Mouse (Mus musculus): ENCODE results near the gene Mob3b.

Gene Mob3b

DNA sequence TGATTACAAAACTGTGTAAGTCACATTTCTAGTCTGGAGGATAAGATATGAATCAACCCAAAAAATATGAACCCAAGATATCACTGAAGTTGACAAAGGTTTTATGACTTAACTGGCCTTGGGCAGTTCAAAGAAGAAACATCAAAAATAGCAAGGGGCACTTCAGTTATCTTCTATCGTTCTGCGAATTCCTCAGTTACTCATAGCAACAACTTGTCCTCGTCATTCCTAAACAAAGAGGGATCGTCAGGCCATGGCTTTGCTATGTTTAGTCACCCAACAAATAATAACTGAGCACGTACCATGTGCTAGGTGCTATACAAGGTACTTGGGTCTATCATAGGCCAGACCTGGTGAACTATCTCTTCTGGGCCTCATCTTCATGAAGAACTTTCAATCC lies 10.7 kb downstream of the Mob3b start:
- no peak for DNase-seq

DNA sequence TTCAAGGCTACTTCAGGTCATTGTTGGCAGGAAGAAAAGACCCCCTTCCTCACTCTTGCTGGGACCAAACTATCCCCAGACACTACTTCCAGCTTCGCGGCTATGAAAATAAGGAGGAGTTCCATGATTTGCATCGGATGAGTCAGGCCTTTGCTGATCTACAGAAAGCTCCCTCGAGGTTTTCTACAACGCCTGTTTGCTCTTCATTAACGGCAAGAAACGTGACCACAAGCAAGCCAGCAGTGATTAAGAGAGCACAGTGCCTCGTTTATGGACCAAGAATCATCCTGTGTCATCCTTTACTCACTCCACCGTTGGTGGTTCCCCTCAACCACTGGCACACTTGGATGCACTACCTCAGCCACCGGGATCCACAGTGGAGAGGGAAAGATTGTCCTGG lies 11.6 kb downstream of the Mob3b start:
- no peak for DNase-seq

DNA sequence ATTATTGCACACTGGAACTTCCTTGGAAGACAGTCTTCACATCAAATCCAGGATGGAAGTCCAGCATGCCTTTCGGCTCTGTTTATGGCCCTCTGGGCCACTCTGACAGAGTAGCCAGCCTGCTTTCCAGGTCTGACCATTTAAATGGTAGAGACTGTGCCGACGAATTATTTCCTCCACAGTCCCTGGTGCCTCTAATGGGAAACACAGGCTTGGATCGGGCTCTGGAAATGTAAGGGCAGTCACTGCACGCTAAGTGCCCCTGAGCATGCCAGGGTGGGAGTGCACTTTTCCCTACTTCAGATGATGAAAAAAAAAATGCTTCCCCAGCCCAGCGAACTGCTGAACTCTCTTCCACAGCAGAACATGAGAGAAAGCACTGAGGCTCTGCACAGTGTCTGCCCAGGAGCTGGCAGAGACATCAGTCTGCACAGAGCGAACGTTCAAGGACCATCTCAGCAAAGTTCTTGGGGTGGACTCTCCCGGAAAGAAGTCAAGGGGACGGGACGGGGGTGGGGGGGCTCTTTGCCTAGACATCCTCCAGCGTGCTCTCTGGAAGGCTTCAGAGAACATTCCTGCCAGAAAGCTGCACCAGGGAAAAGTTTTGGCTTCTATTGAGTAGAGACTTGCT lies 13.7 kb downstream of the Mob3b start:
- no peak for DNase-seq

DNA sequence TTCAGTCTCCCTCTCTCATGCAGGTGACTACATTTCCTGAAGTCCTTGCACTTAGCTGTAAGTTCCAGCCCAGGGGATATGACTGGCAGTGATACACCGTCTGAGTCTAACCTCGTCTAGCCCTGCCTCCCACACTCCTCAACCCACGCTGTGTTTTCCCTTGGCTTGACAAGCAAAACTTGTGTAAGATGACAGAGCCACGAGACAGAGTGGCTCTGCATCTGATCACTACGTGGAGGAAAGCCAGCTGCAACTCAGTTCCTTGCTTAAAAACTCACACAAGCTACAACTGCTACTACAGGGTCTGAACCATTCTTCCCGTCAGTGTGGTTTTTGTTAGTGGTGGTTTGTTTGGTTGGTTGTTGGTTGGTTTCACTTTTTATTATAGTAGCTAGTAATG lies 17.0 kb downstream of the Mob3b start:
- DNase-seq, result peak; percentile 24 to 45

DNA sequence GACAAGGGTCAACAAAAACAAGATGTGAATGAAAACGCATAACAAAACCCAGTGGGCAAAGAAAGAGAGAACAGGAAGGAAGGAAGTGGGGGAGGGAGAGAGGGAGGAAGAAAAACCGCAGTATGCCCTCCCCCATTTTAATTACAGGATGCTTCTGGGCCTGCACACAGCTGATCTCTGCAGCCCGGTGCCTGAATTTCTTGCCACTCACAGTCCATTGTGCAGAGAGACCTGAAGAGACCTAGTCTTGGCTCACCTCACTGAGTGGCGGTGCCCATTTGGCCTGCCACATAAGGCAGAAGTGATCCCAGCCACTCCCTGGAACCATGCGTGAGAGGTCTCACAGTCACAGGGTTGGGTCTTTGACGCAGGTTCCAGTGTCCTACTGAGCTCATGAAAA lies 19.2 kb downstream of the Mob3b start:
- DNase-seq, result peak; percentile 18 to 36

- DNase-seq, result no peak
These were observed 20.3 kb downstream of the Mob3b start for GRCm38 (mm10) chr4:35136996-35137395.

- DNase-seq, result no peak
These were observed 21.5 kb downstream of the Mob3b start for GRCm38 (mm10) chr4:35135806-35136205.

DNA sequence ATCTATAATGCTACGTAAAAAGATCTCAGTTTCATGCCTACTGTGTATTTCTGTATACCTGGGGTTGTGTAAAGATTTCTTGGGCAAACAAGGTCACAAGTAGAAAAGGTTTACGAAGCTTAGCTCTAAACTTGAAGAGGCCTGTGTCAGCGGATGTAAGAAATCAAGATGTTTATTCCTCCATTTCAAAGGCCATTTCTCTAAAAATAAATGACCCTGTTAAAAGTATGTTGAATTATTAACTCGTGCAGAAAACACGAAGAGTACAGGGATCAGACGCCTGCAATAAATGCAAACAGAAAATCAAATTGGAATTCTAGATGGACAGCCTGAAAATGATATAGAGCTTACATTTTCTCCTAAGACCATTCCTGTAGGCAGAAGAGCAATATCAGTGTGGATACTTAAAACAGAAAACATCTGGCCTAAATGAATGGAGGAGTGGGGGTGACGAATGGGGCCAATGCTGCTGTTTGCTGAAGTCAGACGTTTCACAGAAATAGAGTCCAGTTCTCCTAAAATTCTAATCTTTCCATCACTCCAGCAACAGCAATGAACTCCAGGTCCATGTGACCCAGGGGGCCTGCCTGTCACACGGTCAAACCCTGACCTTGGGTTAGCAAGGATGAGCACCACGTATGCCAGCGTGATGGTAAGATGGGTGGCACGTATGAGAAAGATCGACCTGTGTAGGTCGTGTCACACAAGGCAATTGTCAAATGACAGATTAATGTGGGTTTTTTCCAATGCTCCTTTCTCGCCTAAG lies 22.3 kb downstream of the Mob3b start:
- no peak for DNase-seq

DNA sequence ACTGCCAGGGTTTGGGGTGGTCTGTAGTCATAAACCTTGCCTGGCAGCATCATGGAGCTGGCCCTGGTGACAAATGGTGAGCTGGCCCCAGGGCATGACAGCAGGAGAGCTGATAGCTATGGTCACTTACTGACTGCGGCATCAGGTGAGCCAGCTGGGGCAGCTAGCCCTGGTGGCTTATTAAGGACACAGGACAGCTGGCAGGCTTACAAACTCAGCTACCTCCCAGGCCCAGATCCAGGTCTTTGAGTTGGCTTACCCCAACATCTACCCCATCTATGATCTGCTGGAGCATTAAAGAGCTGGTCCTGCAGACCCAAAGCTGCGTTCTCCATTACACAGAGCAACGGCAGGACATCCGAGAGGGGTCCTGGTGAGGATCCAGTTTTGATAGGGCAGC lies 23.9 kb downstream of the Mob3b start:
- DNase-seq, result no peak

- no peak for DNase-seq
These were observed 25.7 kb downstream of the Mob3b start for GRCm38 (mm10) chr4:35131592-35131991.

DNA sequence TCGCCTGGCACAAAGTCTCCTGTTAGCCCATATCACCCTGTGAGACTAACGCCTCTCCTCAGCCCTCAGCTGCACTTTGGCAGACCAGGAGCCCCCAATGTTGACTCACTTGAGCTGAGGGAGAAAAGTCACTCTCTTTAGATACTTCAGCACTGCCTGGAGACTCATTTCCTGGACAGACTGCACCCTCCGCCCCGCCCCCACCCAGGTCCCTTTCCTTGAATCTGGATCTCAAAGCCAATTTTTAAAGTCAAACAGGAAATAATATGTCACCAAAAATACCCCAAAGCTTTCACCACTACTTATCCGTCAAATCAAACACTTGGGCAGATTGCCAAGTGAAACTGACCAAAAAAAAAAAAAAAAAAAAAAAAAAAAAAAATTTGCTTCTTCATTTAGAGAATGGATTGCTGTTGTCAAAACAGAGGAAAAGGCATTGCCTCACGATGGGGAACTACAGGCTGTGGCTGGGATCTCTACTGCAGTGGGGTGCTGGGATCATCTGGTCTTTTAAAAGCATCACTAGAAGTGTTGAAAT lies 26.8 kb downstream of the Mob3b start:
- DNase-seq, result no peak

DNA sequence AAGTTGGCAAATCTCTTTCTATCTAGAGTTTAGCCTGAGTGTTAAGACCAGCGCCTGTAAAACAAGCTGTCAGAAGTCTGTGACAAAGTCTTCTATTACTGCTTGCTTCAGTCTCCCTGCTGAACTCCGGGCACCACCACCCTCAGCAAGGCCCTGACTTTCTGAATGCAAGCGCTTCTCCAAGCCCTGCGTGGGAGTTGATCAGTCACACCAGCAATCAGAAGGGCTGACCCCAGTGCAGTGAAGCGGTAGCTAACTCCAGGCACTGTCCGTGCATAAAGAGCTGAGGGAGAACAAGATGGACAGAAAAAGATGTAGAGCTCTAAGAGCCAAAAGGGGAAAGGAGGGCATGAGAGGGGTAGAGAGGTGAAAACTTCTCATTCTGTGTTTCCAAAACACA lies 29.5 kb downstream of the Mob3b start:
- no peak for DNase-seq

GRCm38 (mm10) chr4:35126776-35127175 lies 30.5 kb downstream of the Mob3b start:
- no peak for DNase-seq

- no peak for DNase-seq
These were observed 31.9 kb downstream of the Mob3b start for GRCm38 (mm10) chr4:35125299-35125777.

- no peak for DNase-seq
These were observed 33.3 kb downstream of the Mob3b start for GRCm38 (mm10) chr4:35124027-35124426.

DNA sequence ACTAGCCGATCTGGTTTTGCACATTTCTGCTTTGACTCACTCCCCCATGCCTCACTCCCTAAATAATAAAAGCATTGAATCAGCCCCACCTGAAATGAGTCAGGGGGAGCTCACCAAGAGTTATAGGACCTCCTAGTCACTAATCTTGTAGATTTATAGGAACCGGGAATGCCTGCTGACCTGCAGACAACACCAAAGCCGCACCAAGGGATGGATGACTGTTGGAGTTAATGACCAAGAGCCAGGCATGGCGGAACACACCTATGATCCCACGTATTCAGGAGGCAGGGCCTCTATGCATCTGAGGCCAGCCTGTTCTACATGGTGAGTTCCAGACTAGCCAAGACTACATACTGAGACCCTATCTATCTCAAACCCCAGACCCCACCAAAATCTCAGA lies 34.2 kb downstream of the Mob3b start:
- no peak for DNase-seq

DNA sequence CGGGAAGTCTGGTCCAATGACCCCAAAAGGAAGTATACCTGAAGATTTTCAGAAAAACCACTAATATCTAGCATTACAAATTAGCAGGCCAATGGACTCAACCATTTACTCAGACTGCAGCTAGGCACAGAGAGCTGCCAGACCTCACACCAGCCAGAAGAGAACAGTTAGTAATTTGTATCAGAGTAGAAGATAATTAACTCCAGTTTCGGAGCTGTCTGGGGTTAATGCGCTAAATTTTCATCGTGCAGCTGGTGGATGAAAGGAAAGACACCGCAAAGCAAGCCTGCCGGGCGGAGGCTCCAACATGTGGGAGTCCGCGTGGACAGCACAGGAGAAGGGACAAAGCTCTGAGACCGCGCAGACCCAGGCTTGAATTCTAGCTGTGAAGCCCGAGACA lies 36.2 kb downstream of the Mob3b start:
- DNase-seq, result no peak

DNA sequence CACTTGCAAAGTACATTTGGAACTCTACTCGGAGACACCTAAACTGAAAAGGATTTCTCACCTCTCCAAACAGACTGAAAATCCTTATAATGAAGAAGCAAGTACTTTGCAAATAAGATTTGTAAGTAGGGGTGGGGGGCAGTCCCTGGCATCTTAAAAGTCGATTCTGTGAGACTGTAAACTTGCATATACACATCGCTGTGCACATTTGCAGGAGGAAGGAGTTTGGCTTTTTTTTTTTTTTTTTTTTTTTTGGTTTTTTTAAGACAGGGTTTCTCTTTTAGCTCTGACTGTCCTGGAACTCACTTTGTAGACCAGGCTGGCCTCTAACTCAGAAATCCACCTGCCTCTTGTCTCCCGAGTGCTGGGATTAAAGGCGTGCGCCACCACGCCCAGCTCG lies 36.7 kb downstream of the Mob3b start:
- no peak for DNase-seq

DNA sequence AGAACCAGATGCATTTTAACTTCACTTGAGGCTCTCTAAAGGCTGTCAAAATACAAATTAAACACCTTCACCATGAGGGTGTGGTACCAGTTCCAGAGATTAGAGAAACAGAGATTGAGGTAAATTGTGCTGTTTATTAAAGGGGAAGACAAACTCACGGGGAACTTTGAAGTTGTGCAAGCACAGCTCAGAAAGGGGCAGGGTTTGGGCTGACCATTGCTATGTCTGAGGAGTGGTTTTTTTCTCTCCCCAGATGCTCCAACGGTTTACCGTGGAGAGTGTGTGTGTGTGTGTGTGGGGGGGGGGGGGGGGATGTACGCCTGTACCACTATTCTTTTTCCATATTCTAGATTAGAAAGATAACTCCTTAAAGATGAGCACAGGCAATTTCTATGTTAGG lies 37.1 kb downstream of the Mob3b start:
- no peak for DNase-seq

GRCm38 (mm10) chr4:35118851-35119250 lies 38.4 kb downstream of the Mob3b start:
- DNase-seq, result no peak

DNA sequence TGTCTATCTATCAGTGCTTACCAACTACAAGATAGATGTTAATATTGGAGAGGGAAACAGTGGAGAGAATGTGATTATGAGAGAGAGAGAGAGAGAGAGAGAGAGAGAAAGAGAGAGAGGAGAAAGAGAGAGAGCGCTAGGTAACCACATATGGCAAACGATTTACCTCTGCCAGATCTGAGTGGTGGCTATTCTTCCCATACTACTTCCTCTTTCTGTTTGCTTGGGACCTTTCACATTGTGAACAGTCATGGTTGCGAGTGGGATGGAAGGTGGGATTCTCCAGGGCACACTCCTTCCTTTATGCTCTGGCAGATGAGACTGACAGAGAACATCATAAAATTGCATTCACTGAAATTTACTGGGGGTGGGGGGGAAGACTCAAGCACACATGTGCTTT lies 40.1 kb downstream of the Mob3b start:
- DNase-seq, result no peak

- DNase-seq, result no peak
These were observed 41.4 kb downstream of the Mob3b start for GRCm38 (mm10) chr4:35115933-35116332.

GRCm38 (mm10) chr4:35114950-35115349 lies 42.3 kb downstream of the Mob3b start:
- no peak for DNase-seq

DNA sequence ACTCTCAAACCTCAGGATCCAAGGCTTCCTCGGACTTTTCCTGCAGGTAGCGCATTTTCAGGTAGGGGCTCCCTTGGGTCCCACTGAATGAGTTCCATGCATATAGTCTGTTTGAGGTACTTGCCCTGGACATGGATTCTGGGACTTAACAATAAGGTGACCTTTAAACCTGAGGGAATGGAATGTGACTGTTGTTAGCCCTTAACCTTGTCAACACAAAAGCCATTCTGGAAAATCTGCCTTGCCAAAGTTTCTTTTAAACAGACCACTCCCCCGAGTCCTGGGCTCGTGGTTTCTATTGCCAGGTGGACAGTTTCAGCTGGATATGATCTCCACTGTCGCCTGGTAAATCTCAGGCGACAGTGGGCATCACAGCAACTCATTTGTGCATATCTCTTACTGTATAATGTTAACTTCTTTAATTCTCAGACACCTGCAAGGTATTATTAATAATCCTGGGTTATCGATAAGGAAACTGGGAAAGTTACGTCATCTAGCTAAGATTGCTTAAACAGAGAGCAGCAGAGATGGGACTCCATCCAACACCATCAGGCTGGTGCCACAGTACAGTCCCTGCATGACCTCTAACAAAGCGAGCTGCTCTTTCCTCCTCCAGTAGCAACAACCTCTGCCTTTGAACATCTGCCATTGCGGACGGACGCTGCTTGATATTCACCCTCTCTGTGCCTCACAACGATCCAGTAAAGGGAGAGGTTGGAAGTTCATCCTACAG lies 43.6 kb downstream of the Mob3b start:
- no peak for DNase-seq

Data from thymus, adult 18-20 months (tissue).